Mouse (Mus musculus): ENCODE measurements around the gene Rgl2. TPM values are rescaled to one million over a fixed set of nuclear protein-coding genes. Genes with fewer than 3 reads are reported as not detected.

Gene Rgl2
- total and polyA plus RNA-seq, 2 experiments, result 9.8 to 27.7 TPM

DNA sequence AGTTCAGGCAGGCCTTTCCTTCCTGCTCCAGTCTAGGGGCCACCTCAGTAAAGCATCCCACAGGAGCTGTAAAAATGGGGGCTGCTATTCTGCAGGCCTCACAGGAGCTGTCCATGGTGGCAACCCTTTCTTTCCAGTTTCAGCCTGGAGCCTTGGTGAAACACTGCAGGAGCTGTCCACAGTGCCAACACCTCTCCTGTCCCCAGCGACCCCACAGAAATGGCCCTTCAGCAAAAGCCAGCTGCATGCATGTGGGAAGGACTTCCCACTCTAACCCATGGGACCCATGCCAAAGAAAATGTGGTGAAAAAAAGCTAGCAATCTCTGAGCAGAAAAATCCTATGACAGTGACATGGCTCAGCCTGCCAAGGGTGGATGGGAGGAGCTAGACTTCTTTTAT, 43.3 kb downstream of the Rgl2 start:
- TF ChIP-seq POLR2A (IDR thresholded peaks at IDR 0.05; ENCODE audit: extremely low read depth, insufficient read depth, low read length) (no peak), CTCF (IDR thresholded peaks at IDR 0.05; ENCODE audit: low read depth, low read length) (no peak)
- H3K4me1 ChIP-seq (ENCODE audit: control insufficient read depth, insufficient read depth, low read length), result peaks cover 4% of the 10 kb centered on the region
- H3K36me3 ChIP-seq (ENCODE audit: control insufficient read depth, insufficient read depth, low read length), result no peaks in the 10 kb centered on the region; the same call in 1 of the 2 replicates
- no peak overlapping the region for H3K4me3 ChIP-seq (ENCODE audit: insufficient read depth, low read depth, low read length)
- WGBS, result 14% methylated on average over 1 of the region's 1 CpGs
- H3K27ac ChIP-seq (replicated peaks; ENCODE audit: insufficient read depth, low read depth, low read length), result no peak overlapping the region
- H3K27me3 ChIP-seq (ENCODE audit: control insufficient read depth, insufficient read depth, low read length), result no peaks in the 10 kb centered on the region
- no peak for DNase-seq (ENCODE audit: extremely low read depth, low read depth, low spot score)
- peaks cover 1% of the 10 kb centered on the region; the same call in 1 of the 2 replicates for H3K79me2 ChIP-seq (ENCODE audit: control insufficient read depth, insufficient read depth, low read length)
- H3K9ac ChIP-seq (ENCODE audit: low read depth, low read length), result no peak overlapping the region

GRCm38 (mm10) chr17:33973572-33973971, 44.2 kb downstream of the Rgl2 start:
- WGBS, result 71% methylated on average over 3 of the region's 3 CpGs
- no peak for DNase-seq (ENCODE audit: extremely low read depth, low read depth, low spot score)
- H3K36me3 ChIP-seq (ENCODE audit: control insufficient read depth, insufficient read depth, low read length), result no peaks in the 10 kb centered on the region; the same call in 1 of the 2 replicates
- no peak for TF ChIP-seq CTCF (IDR thresholded peaks at IDR 0.05; ENCODE audit: low read depth, low read length)
- H3K4me3 ChIP-seq (ENCODE audit: insufficient read depth, low read depth, low read length), result no peak overlapping the region
- peaks cover 3% of the 10 kb centered on the region; the same call in 1 of the 2 replicates for H3K79me2 ChIP-seq (ENCODE audit: control insufficient read depth, insufficient read depth, low read length)
- H3K27ac ChIP-seq (replicated peaks; ENCODE audit: insufficient read depth, low read depth, low read length), result no peak overlapping the region
- H3K9ac ChIP-seq (ENCODE audit: low read depth, low read length), result no peak overlapping the region
- peaks cover 6% of the 10 kb centered on the region for H3K4me1 ChIP-seq (ENCODE audit: control insufficient read depth, insufficient read depth, low read length)
- no peaks in the 10 kb centered on the region for H3K27me3 ChIP-seq (ENCODE audit: control insufficient read depth, insufficient read depth, low read length)

DNA sequence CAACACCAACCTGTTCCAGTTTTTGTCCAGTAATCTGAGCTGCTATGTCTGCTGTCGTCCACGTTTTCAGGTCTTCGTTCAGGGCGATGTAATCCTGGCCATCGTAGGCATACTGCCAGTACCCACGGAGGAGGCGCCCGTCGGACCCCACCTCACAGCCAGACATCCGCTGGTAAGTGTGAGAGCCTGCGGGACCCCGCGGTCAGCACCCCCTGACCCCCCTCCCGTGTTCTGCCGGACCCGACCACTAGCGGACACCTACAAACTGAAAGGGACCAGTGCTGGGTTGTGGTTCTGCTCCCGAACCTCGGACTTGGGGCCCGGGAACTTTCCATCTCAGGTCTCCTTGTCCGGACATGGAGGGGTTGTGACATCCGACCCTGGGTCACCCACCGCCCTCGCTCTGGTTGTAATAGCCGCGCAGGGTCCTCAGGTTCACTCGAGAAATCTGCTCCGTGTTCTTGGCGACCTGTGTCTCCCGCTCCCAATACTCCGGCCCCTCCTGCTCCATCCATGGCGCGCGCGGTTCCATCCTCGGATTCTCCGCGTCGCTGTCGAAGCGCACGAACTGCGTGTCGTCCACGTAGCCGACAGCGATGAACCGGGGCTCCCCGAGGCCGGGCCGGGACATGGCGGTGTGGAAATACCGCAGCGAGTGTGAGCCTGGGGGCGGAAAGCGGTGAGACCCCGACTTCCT, 48.7 kb downstream of the Rgl2 start:
- Histone ChIP-seq H3K27me3 (ENCODE audit: control insufficient read depth, insufficient read depth, low read length) (no peaks in the 10 kb centered on the region), H3K9ac (ENCODE audit: low read depth, low read length) (peak overlapping the region; percentile 86), H3K27ac (replicated peaks; ENCODE audit: insufficient read depth, low read depth, low read length) (peak overlapping the region; percentile 65), H3K4me1 (ENCODE audit: control insufficient read depth, insufficient read depth, low read length) (peaks cover 17% of the 10 kb centered on the region), H3K36me3 (ENCODE audit: control insufficient read depth, insufficient read depth, low read length) (no peaks in the 10 kb centered on the region; the same call in 1 of the 2 replicates), H3K79me2 (ENCODE audit: control insufficient read depth, insufficient read depth, low read length) (peaks cover 3% of the 10 kb centered on the region; the same call in 1 of the 2 replicates), H3K4me3 (ENCODE audit: insufficient read depth, low read depth, low read length) (peak overlapping the region; percentile 78)
- no peak for DNase-seq (ENCODE audit: extremely low read depth, low read depth, low spot score)
- WGBS, result 2% methylated on average over 57 of the region's 57 CpGs
- TF ChIP-seq POLR2A (IDR thresholded peaks at IDR 0.05; ENCODE audit: extremely low read depth, insufficient read depth, low read length), result no peak
- TF ChIP-seq CTCF (IDR thresholded peaks at IDR 0.05; ENCODE audit: low read depth, low read length), result no peak

- Histone ChIP-seq H3K27ac (replicated peaks; ENCODE audit: insufficient read depth, low read depth, low read length) (peak overlapping the region; percentile 84), H3K79me2 (ENCODE audit: control insufficient read depth, insufficient read depth, low read length) (peaks cover 3% of the 10 kb centered on the region; the same call in 1 of the 2 replicates), H3K4me3 (ENCODE audit: insufficient read depth, low read depth, low read length) (peak overlapping the region; percentile 78), H3K36me3 (ENCODE audit: control insufficient read depth, insufficient read depth, low read length) (no peaks in the 10 kb centered on the region; the same call in 1 of the 2 replicates), H3K27me3 (ENCODE audit: control insufficient read depth, insufficient read depth, low read length) (no peaks in the 10 kb centered on the region), H3K4me1 (ENCODE audit: control insufficient read depth, insufficient read depth, low read length) (peaks cover 17% of the 10 kb centered on the region), H3K9ac (ENCODE audit: low read depth, low read length) (peak overlapping the region; percentile 86)
- DNase-seq (ENCODE audit: extremely low read depth, low read depth, low spot score), result peak; percentile 99
- TF ChIP-seq POLR2A (IDR thresholded peaks at IDR 0.05; ENCODE audit: extremely low read depth, insufficient read depth, low read length), result peak; percentile 83
- no peak for TF ChIP-seq CTCF (IDR thresholded peaks at IDR 0.05; ENCODE audit: low read depth, low read length)
- 0% methylated on average over 17 of the region's 17 CpGs for whole genome bisulfite sequencing
Observed at GRCm38 (mm10) chr17:33978631-33979031, 49.3 kb downstream of the Rgl2 start.

GRCm38 (mm10) chr17:33979512-33980050, 50.2 kb downstream of the Rgl2 start:
- H3K79me2 ChIP-seq (ENCODE audit: control insufficient read depth, insufficient read depth, low read length), result peaks cover 3% of the 10 kb centered on the region; the same call in 1 of the 2 replicates
- 27% methylated on average over 6 of the region's 6 CpGs for WGBS
- no peak overlapping the region for H3K4me3 ChIP-seq (ENCODE audit: insufficient read depth, low read depth, low read length)
- H3K27ac ChIP-seq (replicated peaks; ENCODE audit: insufficient read depth, low read depth, low read length), result peak overlapping the region; percentile 84
- no peaks in the 10 kb centered on the region for H3K27me3 ChIP-seq (ENCODE audit: control insufficient read depth, insufficient read depth, low read length)
- TF ChIP-seq POLR2A (IDR thresholded peaks at IDR 0.05; ENCODE audit: extremely low read depth, insufficient read depth, low read length) (no peak), CTCF (IDR thresholded peaks at IDR 0.05; ENCODE audit: low read depth, low read length) (no peak)
- no peaks in the 10 kb centered on the region; the same call in 1 of the 2 replicates for H3K36me3 ChIP-seq (ENCODE audit: control insufficient read depth, insufficient read depth, low read length)
- peak; percentile 99 for DNase-seq (ENCODE audit: extremely low read depth, low read depth, low spot score)
- peaks cover 17% of the 10 kb centered on the region for H3K4me1 ChIP-seq (ENCODE audit: control insufficient read depth, insufficient read depth, low read length)
- peak overlapping the region; percentile 27; the same call in 1 of the 2 replicates for H3K9ac ChIP-seq (ENCODE audit: low read depth, low read length)
